Mouse (Mus musculus) lung, postnatal 0 days (tissue): ENCODE data around the gene Fli1. TPM values are rescaled to one million over a fixed set of nuclear protein-coding genes. Genes with fewer than 3 reads are reported as not detected.

Experiments
- ATAC-seq: fragments of 200-750 bp; cut with Nextera tagmentation; 2 replicates; pipeline ENCODE4 v1.8.0; 2017; ENCODE audit warnings: moderate library complexity
- DNase-seq: peaks from one replicate; pipeline ENCODE4 v3.0.0-alpha.2; 2016; ENCODE audit warnings: low spot score
- H3K27ac ChIP-seq: fragments of 300-500 bp; sonication (generic); 2 replicates; pipeline ENCODE4 v1.5.1; 2014; ENCODE audit warnings: antibody characterized with exemption, mild to moderate bottlenecking, low read length, mixed read lengths
- H3K27me3 ChIP-seq: fragments of 300-500 bp; sonication (generic); replicated peaks from 2 replicates; pipeline ENCODE4 v1.6.1; 2014; ENCODE audit warnings: low read length, mixed read lengths; ENCODE audit not compliant: insufficient read depth
- H3K36me3 ChIP-seq: fragments of 300-500 bp; sonication (generic); 2 replicates; pipeline ENCODE4 v1.6.1; 2014; ENCODE audit warnings: low read length, mixed read lengths; ENCODE audit not compliant: insufficient read depth
- H3K4me1 ChIP-seq: fragments of 300-500 bp; sonication (generic); 2 replicates; pipeline ENCODE4 v1.6.1; 2014; ENCODE audit warnings: antibody characterized with exemption, low read depth, low read length, mixed read lengths; ENCODE audit not compliant: insufficient read depth
- H3K4me2 ChIP-seq: fragments of 300-500 bp; sonication (generic); replicated peaks from 2 replicates; pipeline ENCODE4 v1.6.1; 2014; ENCODE audit warnings: low read depth, mild to moderate bottlenecking, low read length, moderate library complexity, mixed read lengths
- H3K4me3 ChIP-seq: fragments of 300-500 bp; sonication (generic); 2 replicates; pipeline ENCODE4 v1.5.1; 2014; ENCODE audit warnings: low read depth, low read length
- H3K9ac ChIP-seq: fragments of 300-500 bp; sonication (generic); replicated peaks from 2 replicates; pipeline ENCODE4 v1.6.1; 2014; ENCODE audit warnings: low read depth, mild to moderate bottlenecking
- H3K9me3 ChIP-seq: fragments of 300-500 bp; sonication (generic); 2 replicates; pipeline ENCODE4 v1.6.1; 2016; ENCODE audit warnings: low read length, mixed read lengths
- CTCF ChIP-seq: IDR thresholded peaks from 2 replicates; pipeline ENCODE4 v1.5.1; 2016; ENCODE audit warnings: antibody characterized with exemption, mild to moderate bottlenecking
- EP300 ChIP-seq: IDR thresholded peaks from 2 replicates; pipeline ENCODE4 v1.6.1; 2016; ENCODE audit warnings: antibody characterized with exemption, mild to moderate bottlenecking, control low read depth
- WGBS: fragments of 180-500 bp; shearing (Covaris S2); extraction: QIAGEN DNeasy Blood & Tissue Kit; methylation state at CpG from one replicate; pipeline ENCODE4 v1.1.7; 2014; 5-methylcytosine and 5-hydroxymethylcytosine counted together
- polyA plus RNA-seq: library from polyadenylated mRNA; unstranded; fragments of >200 nt; fragmentation: Nextera tagmentation; extraction: Ambion mirVana; gene quantifications from 2 replicates; pipeline ENCODE4 v1.2.1, GENCODE M21; 2015

The Fli1 gene
- polyA plus RNA-seq, 1 experiment from 2014 or later, result 21.1 TPM

GRCm38 (mm10) chr9:32391701-32392100 is 151.0 kb downstream of the Fli1 start:
- 74% methylated on average over 9 of the region's 9 CpGs for WGBS
- TF ChIP-seq CTCF (no peak), EP300 (no peak)
- DNase-seq (no peak), ATAC-seq (no peak)
- no peaks in the 10 kb centered on the region for H3K36me3 ChIP-seq
- no peaks in the 10 kb centered on the region for H3K27me3 ChIP-seq
- no peak overlapping the region for H3K27ac ChIP-seq
- H3K9ac ChIP-seq, result no peak overlapping the region
- no peaks in the 10 kb centered on the region for H3K9me3 ChIP-seq
- no peak overlapping the region for H3K4me2 ChIP-seq
- H3K4me3 ChIP-seq, result no peak overlapping the region
- H3K4me1 ChIP-seq, result no peaks in the 10 kb centered on the region; the same call in 1 of the 2 replicates

GRCm38 (mm10) chr9:32391092-32391491 is 151.6 kb downstream of the Fli1 start:
- ATAC-seq (no peak), DNase-seq (no peak)
- no peaks in the 10 kb centered on the region for H3K36me3 ChIP-seq
- no peak overlapping the region for H3K4me3 ChIP-seq
- H3K27ac ChIP-seq, result no peak overlapping the region
- no peaks in the 10 kb centered on the region for H3K9me3 ChIP-seq
- TF ChIP-seq CTCF (no peak), EP300 (no peak)
- no peaks in the 10 kb centered on the region for H3K27me3 ChIP-seq
- WGBS, result 80% methylated on average over 5 of the region's 5 CpGs
- no peaks in the 10 kb centered on the region; the same call in 1 of the 2 replicates for H3K4me1 ChIP-seq
- H3K9ac ChIP-seq, result no peak overlapping the region
- no peak overlapping the region for H3K4me2 ChIP-seq

DNA sequence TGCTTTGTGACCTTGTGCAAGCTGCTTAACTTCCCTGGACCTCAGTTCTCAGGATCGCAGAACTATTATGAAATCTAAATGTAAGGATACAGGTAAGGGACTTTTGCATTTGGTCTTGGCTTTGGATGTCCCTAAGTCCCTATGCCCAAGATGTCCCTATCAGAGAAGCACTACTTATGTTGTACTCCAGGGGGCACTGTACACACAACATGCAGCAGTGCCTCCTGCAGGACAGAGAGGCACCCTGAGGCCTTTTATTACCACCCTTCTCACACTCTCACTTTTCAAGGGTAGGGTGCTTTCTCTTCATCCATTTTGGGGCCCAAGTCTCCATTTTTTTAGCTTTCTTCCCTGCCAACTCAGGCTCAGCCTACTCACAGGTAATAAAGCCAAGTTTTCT is 154.5 kb downstream of the Fli1 start:
- no peak for TF ChIP-seq EP300
- TF ChIP-seq CTCF, result peak; percentile 77
- ATAC-seq (no peak), DNase-seq (no peak)
- Histone ChIP-seq H3K4me2 (no peak overlapping the region), H3K27me3 (no peaks in the 10 kb centered on the region), H3K36me3 (no peaks in the 10 kb centered on the region), H3K27ac (no peak overlapping the region), H3K9me3 (no peaks in the 10 kb centered on the region), H3K4me1 (no peaks in the 10 kb centered on the region), H3K9ac (no peak overlapping the region), H3K4me3 (no peak overlapping the region)
- 87% methylated on average over 1 of the region's 1 CpGs for WGBS

DNA sequence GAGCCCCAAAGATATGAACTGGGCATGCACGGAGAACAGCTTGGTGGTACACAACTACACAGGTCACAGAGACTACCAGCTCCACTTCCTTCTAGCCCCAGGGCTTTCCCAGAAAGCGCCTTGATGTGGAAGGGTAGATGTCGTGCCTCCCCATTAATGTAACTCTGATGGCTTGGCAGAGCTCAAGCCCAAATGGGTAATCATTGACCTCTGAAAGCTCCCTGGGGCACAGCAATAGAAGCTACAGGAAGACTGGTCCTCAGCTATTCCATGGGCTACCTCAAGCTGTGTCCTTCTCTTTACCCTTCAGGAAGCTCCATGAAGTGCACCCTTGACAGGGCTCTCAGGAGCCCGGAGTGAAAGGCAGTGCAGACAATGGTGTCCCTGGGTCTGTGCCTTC is 157.8 kb downstream of the Fli1 start:
- no peak for ATAC-seq

DNA sequence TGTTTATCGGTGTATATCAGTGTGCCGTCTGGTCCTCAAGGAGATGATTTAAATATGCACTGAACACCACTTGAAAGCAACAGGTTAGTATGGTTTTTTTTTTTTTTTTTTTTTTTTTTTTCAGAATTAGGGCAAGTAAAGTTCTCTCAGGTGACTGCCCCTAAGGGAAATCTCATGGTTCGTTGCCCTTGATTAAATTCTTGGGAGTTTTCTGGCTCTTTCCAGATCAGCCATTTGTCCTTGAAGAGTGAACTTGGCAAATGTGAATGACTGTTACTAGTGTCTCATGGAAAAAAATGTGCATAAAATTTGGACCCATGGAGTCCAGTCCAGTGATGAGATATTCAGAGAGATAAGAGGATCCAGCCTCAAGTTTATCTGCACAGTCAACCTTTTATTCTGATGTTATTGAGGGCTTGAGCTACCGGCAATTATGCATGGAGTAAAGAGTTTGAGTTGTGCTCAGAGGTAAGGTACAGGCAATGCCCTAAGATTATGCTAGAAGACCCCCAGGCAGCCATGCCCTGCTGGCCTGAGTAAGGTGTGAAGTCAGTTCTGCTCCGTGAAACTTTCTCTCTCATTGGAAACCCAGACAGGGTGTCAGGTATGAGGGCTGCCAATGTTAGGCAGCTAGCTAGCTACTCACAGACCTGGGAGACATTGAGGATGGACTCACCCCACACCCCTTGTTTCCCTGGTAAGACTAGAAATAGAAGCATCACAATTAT is 165.6 kb downstream of the Fli1 start:
- 58% methylated on average over 5 of the region's 5 CpGs for WGBS

More for the DNA sequence above, 157.8 kb downstream of the Fli1 start:
- Histone ChIP-seq H3K4me2 (no peak overlapping the region), H3K9me3 (no peaks in the 10 kb centered on the region), H3K27me3 (no peaks in the 10 kb centered on the region), H3K9ac (no peak overlapping the region), H3K4me1 (no peaks in the 10 kb centered on the region), H3K27ac (no peak overlapping the region), H3K36me3 (no peaks in the 10 kb centered on the region), H3K4me3 (no peak overlapping the region)
- TF ChIP-seq CTCF (no peak), EP300 (no peak)
- DNase-seq, result no peak
- WGBS, result 62% methylated on average over 4 of the region's 4 CpGs

DNA sequence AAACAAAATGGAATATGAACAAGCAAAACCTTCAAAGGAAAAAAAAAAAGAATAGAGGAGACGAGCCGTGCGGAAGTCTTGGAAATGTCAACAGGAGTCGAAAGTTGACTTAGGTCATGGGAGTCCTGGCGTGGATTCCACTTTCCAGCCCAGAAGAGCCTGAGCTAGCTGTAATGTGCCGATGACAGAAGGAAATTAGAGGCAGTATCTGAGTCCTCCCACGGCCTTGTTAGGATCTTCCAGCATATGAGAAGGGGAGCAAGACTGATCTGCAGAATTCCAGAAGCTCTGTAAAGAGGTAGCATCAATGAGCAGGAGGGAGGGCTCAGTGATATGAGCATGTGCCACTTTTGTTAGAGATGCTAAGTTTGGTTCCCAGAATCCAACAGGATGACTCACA is 166.6 kb downstream of the Fli1 start:
- TF ChIP-seq CTCF, result no peak
- TF ChIP-seq EP300, result no peak
- Histone ChIP-seq H3K36me3 (no peaks in the 10 kb centered on the region), H3K27me3 (no peaks in the 10 kb centered on the region), H3K27ac (no peak overlapping the region), H3K9me3 (no peaks in the 10 kb centered on the region), H3K4me1 (no peaks in the 10 kb centered on the region), H3K9ac (no peak overlapping the region), H3K4me2 (no peak overlapping the region), H3K4me3 (no peak overlapping the region)
- DNase-seq (no peak), ATAC-seq (no peak)
- 49% methylated on average over 7 of the region's 7 CpGs for WGBS

More for the DNA sequence above, 165.6 kb downstream of the Fli1 start:
- H3K27me3 ChIP-seq, result no peaks in the 10 kb centered on the region
- no peaks in the 10 kb centered on the region for H3K4me1 ChIP-seq
- no peak for ATAC-seq
- H3K27ac ChIP-seq, result no peak overlapping the region
- TF ChIP-seq EP300 (no peak), CTCF (no peak)
- no peaks in the 10 kb centered on the region for H3K36me3 ChIP-seq
- no peak overlapping the region for H3K4me2 ChIP-seq
- no peak overlapping the region for H3K9ac ChIP-seq
- H3K9me3 ChIP-seq, result no peaks in the 10 kb centered on the region
- no peak for DNase-seq
- H3K4me3 ChIP-seq, result no peak overlapping the region
